In the genomic region with DNA sequence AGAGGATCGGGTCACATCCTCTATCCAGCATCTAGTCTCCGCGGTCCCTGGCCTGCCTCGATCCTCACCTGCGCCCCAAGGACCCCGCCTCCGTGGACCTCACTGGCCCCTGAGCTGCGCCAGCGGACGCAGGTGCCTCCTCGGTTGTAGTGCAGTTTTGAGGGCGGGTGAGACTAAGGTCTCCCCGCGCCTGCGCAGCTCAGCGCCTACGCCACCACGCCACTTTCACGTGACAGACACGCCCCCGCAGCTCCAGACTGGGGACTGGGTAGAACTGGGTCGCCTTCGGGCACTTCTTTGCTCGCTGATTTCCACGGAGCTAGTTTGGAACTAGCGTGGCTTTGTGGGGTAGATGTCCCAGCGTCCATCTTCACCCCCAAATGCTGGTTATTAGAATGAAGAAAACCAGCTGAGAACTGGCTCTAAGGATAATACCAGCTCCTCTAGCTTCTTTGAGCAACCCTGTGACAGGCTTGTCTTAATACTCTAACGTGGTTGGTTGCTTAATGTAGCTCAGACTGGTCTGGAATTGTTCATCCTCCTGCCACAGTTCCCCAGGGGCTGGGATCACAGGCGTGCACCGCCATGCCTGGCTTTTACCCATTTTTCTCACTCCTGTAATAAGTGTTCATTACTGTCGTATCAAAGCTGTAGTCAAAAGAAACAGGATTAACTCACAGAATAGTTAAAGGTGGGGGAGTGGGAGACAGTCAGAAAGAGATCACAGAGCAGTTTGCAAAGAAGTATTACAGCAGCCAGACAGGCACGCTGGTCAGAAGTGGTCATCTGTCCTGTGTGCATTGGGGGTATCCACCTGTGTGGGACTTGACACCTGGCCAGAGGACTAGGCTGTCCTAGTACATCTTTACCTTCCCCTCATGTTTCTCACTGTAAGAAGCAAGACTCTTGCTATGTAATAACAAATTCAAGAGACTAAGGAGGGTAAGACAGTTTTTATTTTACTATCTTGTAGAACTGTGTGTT, we compare ENCODE assay signal across 8 mouse cellular contexts. TPM values are rescaled to one million over a fixed set of nuclear protein-coding genes. Genes with fewer than 3 reads are reported as not detected.
DNase-seq lines count a peak whose midpoint lies in the region; ATAC-seq and TF ChIP-seq lines count a peak whose summit lies in the region.

Gene Fam213a, minus strand, starts transcription at position 159 of the 984 bp plus-strand sequence.

- H3ac ChIP-seq in C2C12 (ENCODE audit: control insufficient read depth, insufficient read length, low read depth) = peak within 1 kb of the TSS; percentile 12

- peak; percentile 97 for ATAC-seq in erythroblast, adult 5-6 weeks (replicated peaks; ENCODE audit: low FRiP score, poor library complexity, severe bottlenecking)
- peak; percentile 97 for ATAC-seq in kidney, embryonic 14.5 days (ENCODE audit: low FRiP score, low TSS enrichment)
- ATAC-seq in limb, embryonic 14.5 days (ENCODE audit: low FRiP score, low read depth) = peak; percentile 95
- peak; percentile 99 for ATAC-seq in midbrain, embryonic 16.5 days

- peak; percentile 97 for DNase-seq in brain, embryonic 14.5 days (ENCODE audit: low read depth)
- peak; percentile 96 for DNase-seq in heart, embryonic 10.5 days (ENCODE audit: low spot score)
- peak; percentile 89 for DNase-seq in limb, embryonic 14.5 days (ENCODE audit: low spot score)
- peak; percentile 78 to 90 for DNase-seq in spleen, adult 2 months (ENCODE audit: low read depth in 1 of 2, low spot score in 2 of 2)

- H3K27me3 ChIP-seq in C2C12 (ENCODE audit: control insufficient read depth, insufficient read depth, insufficient read length) = no peaks in the 10 kb centered on the region
- no peaks in the 10 kb centered on the region for H3K27me3 ChIP-seq in heart, embryonic 10.5 days (ENCODE audit: insufficient read depth, poor library complexity, severe bottlenecking)
- H3K27me3 ChIP-seq in kidney, embryonic 14.5 days (ENCODE audit: control insufficient read depth, insufficient read depth, low read length) = no peaks in the 10 kb centered on the region
- no peaks in the 10 kb centered on the region for H3K27me3 ChIP-seq in limb, embryonic 14.5 days (ENCODE audit: control insufficient read depth, insufficient read depth, low read length)
- H3K27me3 ChIP-seq in midbrain, embryonic 16.5 days (ENCODE audit: control insufficient read depth, insufficient read depth, low read depth, low read length) = no peaks in the 10 kb centered on the region
- no peaks in the 10 kb centered on the region for H3K27me3 ChIP-seq in spleen, adult 2 months (ENCODE audit: control insufficient read depth, insufficient read depth, low read length)

- TF ChIP-seq CTCF in C2C12 (IDR thresholded peaks at IDR 0.05; ENCODE audit: control insufficient read depth, insufficient read depth, insufficient read length) = no peak
- TF ChIP-seq CTCF in brain, embryonic 14.5 days (IDR thresholded peaks at IDR 0.05; ENCODE audit: borderline replicate concordance, extremely low read depth, insufficient read depth, insufficient read length) = no peak
- no peak for TF ChIP-seq CTCF in spleen, adult 2 months (IDR thresholded peaks at IDR 0.05; ENCODE audit: extremely low read depth, insufficient read depth, insufficient read length, insufficient replicate concordance)

- peak; percentile 57; the same call in 1 of the 2 replicates for TF ChIP-seq POLR2A in brain, embryonic 14.5 days (IDR thresholded peaks at IDR 0.05; ENCODE audit: borderline replicate concordance, extremely low read depth, insufficient read depth, insufficient read length, poor library complexity, severe bottlenecking)
- peak; percentile 58; the same call in 1 of the 2 replicates for TF ChIP-seq POLR2A in limb, embryonic 14.5 days (IDR thresholded peaks at IDR 0.05; ENCODE audit: borderline replicate concordance, extremely low read depth, insufficient read depth, insufficient read length)
- TF ChIP-seq POLR2A in spleen, adult 2 months (IDR thresholded peaks at IDR 0.05; ENCODE audit: low read depth, low read length) = peak; percentile 61

- peaks cover 39% of the 10 kb centered on the region for H3K4me1 ChIP-seq in heart, embryonic 10.5 days
- no peaks in the 10 kb centered on the region for H3K4me1 ChIP-seq in kidney, embryonic 14.5 days (ENCODE audit: control insufficient read depth, insufficient read depth, low read length)
- H3K4me1 ChIP-seq in limb, embryonic 14.5 days (ENCODE audit: control insufficient read depth, insufficient read depth, low read length) = 0 out of 2 replicates have a peak, but pooled peaks cover 7% of the 10 kb centered on the region
- H3K4me1 ChIP-seq in midbrain, embryonic 16.5 days (ENCODE audit: control insufficient read depth, insufficient read depth, low read length) = peaks cover 7% of the 10 kb centered on the region; the same call in 1 of the 2 replicates
- peaks cover 8% of the 10 kb centered on the region; the same call in 1 of the 2 replicates for H3K4me1 ChIP-seq in spleen, adult 2 months (ENCODE audit: control insufficient read depth, insufficient read depth, insufficient read length)

- peak within 1 kb of the TSS; percentile 72 for H3K4me2 ChIP-seq in kidney, embryonic 14.5 days (replicated peaks; ENCODE audit: low read depth, low read length)
- H3K4me2 ChIP-seq in limb, embryonic 14.5 days (replicated peaks; ENCODE audit: low read depth, low read length, severe bottlenecking) = peak within 1 kb of the TSS; percentile 73
- peak within 1 kb of the TSS; percentile 82 for H3K4me2 ChIP-seq in midbrain, embryonic 16.5 days (ENCODE audit: low read length)

- no peaks in the 10 kb centered on the region for H3K79me3 ChIP-seq in C2C12 (ENCODE audit: low read depth)

- H3K9me3 ChIP-seq in heart, embryonic 10.5 days = no peaks in the 10 kb centered on the region
- no peaks in the 10 kb centered on the region for H3K9me3 ChIP-seq in kidney, embryonic 14.5 days (ENCODE audit: control insufficient read depth, low read length)
- H3K9me3 ChIP-seq in limb, embryonic 14.5 days (ENCODE audit: control insufficient read depth, low read length) = no peaks in the 10 kb centered on the region
- H3K9me3 ChIP-seq in midbrain, embryonic 16.5 days (replicated peaks; ENCODE audit: control insufficient read depth, low read length, poor library complexity, severe bottlenecking) = no peaks in the 10 kb centered on the region

- 5% methylated on average over 32 of the region's 32 CpGs for WGBS in heart, embryonic 10.5 days
- 6% methylated on average over 31 of the region's 32 CpGs for WGBS in kidney, embryonic 14.5 days
- WGBS in limb, embryonic 14.5 days = 2% methylated on average over 32 of the region's 32 CpGs
- WGBS in midbrain, embryonic 16.5 days = 2% methylated on average over 32 of the region's 32 CpGs
- WGBS in spleen, adult 2 months = 6% methylated on average over 32 of the region's 32 CpGs

- H3K79me2 ChIP-seq in C2C12 (ENCODE audit: control insufficient read depth, insufficient read depth) = no peaks in the 10 kb centered on the region

- no peaks in the 10 kb centered on the region for H3K36me3 ChIP-seq in C2C12 (ENCODE audit: control insufficient read depth, insufficient read depth)
- H3K36me3 ChIP-seq in heart, embryonic 10.5 days = no peaks in the 10 kb centered on the region
- no peaks in the 10 kb centered on the region for H3K36me3 ChIP-seq in kidney, embryonic 14.5 days (ENCODE audit: control insufficient read depth, insufficient read depth, low read length)
- H3K36me3 ChIP-seq in limb, embryonic 14.5 days (ENCODE audit: control insufficient read depth, insufficient read depth, low read length) = no peaks in the 10 kb centered on the region
- no peaks in the 10 kb centered on the region for H3K36me3 ChIP-seq in midbrain, embryonic 16.5 days (ENCODE audit: control insufficient read depth, insufficient read depth, low read length)
- no peaks in the 10 kb centered on the region for H3K36me3 ChIP-seq in spleen, adult 2 months (ENCODE audit: control insufficient read depth, insufficient read depth, low read length)

- H3K27ac ChIP-seq in heart, embryonic 10.5 days = peak within 1 kb of the TSS; percentile 89
- H3K27ac ChIP-seq in kidney, embryonic 14.5 days (ENCODE audit: low read depth, low read length) = no peak within 1 kb of the TSS
- H3K27ac ChIP-seq in limb, embryonic 14.5 days (replicated peaks; ENCODE audit: low read depth, low read length) = no peak within 1 kb of the TSS
- peak within 1 kb of the TSS; percentile 91 for H3K27ac ChIP-seq in midbrain, embryonic 16.5 days (ENCODE audit: low read length)
- peak within 1 kb of the TSS; percentile 39; the same call in 1 of the 2 replicates for H3K27ac ChIP-seq in spleen, adult 2 months (ENCODE audit: insufficient read depth, low read length)

- peak within 1 kb of the TSS; percentile 14 for H3K4me3 ChIP-seq in C2C12 (ENCODE audit: insufficient read depth, poor library complexity, severe bottlenecking)
- peak within 1 kb of the TSS; percentile 70 for H3K4me3 ChIP-seq in heart, embryonic 10.5 days
- peak within 1 kb of the TSS; percentile 53 for H3K4me3 ChIP-seq in kidney, embryonic 14.5 days (ENCODE audit: low read length)
- H3K4me3 ChIP-seq in limb, embryonic 14.5 days (replicated peaks; ENCODE audit: low read length) = peak within 1 kb of the TSS; percentile 47
- peak within 1 kb of the TSS; percentile 69 for H3K4me3 ChIP-seq in midbrain, embryonic 16.5 days (ENCODE audit: low read depth, low read length)
- peak within 1 kb of the TSS; percentile 82 for H3K4me3 ChIP-seq in spleen, adult 2 months (ENCODE audit: extremely low read depth, insufficient read depth, insufficient read length)

- H3K9ac ChIP-seq in kidney, embryonic 14.5 days (ENCODE audit: low read depth, low read length) = peak within 1 kb of the TSS; percentile 65
- H3K9ac ChIP-seq in limb, embryonic 14.5 days (ENCODE audit: low read depth, low read length, severe bottlenecking) = peak within 1 kb of the TSS; percentile 65
- peak within 1 kb of the TSS; percentile 91 for H3K9ac ChIP-seq in midbrain, embryonic 16.5 days (ENCODE audit: low read depth, low read length)

TF ChIP-seq in C2C12, 6 proteins besides CTCF, POLR2A, EP300 and RAD21:
- TF ChIP-seq USF1 (IDR thresholded peaks at IDR 0.05; ENCODE audit: low read depth) (peak; percentile 40), FOSL1 (IDR thresholded peaks at IDR 0.05; ENCODE audit: insufficient read depth, low read length, poor library complexity, severe bottlenecking) (no peak)

RNA-seq across cellular contexts. Expression of gene Fam213a, which starts in this region (rescaled TPM):
- 3.2 TPM for polyA plus RNA-seq in C2C12 (2012; fragmentation: generic; extraction: Trizol)
- polyA plus RNA-seq in brain, embryonic 14.5 days (2012; rRNA removed) = 26.4 and 43.9 TPM in 2 replicates
- total RNA-seq in erythroblast, adult 5-6 weeks (2015; ENCODE audit: low replicate concordance) = 1,227 and 1,297 TPM in 2 replicates
- 2,096 and 2,327 TPM in 2 replicates for total RNA-seq in erythroblast, adult 5-6 weeks (2017; ENCODE audit: low replicate concordance)
- polyA plus RNA-seq in heart, embryonic 10.5 days (2016; fragmentation: Nextera tagmentation; extraction: Ambion mirVana) = 76.8 and 81.5 TPM in 2 replicates
- polyA plus RNA-seq in kidney, embryonic 14.5 days (2014; fragmentation: Nextera tagmentation; extraction: Ambion mirVana) = 108 and 112 TPM in 2 replicates
- polyA plus RNA-seq in limb, embryonic 14.5 days (2012; rRNA removed) = 13.7 and 19.6 TPM in 2 replicates
- polyA plus RNA-seq in limb, embryonic 14.5 days (2014; fragmentation: Nextera tagmentation; extraction: Ambion mirVana) = 27.1 and 29.8 TPM in 2 replicates
- 105 and 111 TPM in 2 replicates for polyA plus RNA-seq in midbrain, embryonic 16.5 days (2015; fragmentation: Nextera tagmentation; extraction: Ambion mirVana)
- polyA plus RNA-seq in spleen, adult 2 months (2012; rRNA removed) = 10.5 and 22.1 TPM in 2 replicates

Comparison
In these comparisons a context has a peak if more than half of its experiments do, and no peak if none do; other contexts are left out.
1. H3K4me3 ChIP-seq: peak in every context shown above with its lines; median percentile 82 in spleen, adult 2 months; 70 in heart, embryonic 10.5 days; 69 in midbrain, embryonic 16.5 days; 53 in kidney, embryonic 14.5 days; 47 in limb, embryonic 14.5 days; 14 in C2C12.
2. H3K27ac ChIP-seq: peak in heart, embryonic 10.5 days (single experiment), midbrain, embryonic 16.5 days (single experiment) and spleen, adult 2 months (single experiment); none in kidney, embryonic 14.5 days (single experiment) and limb, embryonic 14.5 days (single experiment).
3. Peak in every context shown above with its lines, with median percentiles within 50 percentile points of each other: DNase-seq, POLR2A ChIP-seq, ATAC-seq, H3K4me2 ChIP-seq and H3K9ac ChIP-seq.